In the genomic region with DNA sequence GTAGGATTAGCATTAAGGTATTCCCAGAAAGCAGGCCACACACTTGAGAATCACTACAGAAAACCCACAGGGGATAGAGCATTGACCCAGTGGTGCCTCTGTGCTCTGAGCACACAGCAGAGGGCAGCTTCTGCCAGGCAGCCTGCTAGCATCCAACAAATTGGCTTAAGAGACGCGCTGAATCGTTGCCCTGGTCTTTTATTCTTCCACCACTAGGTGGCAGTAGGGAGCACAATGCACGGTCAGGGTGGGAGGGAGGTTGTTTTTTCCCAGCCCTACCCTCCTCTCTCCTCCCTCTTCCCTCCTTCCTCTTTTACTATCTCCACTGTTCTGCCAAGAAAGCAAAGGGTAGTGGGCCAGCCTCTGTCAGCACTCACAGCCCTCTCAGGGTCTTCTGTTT, we compare ENCODE assay signal across 8 mouse cellular contexts.
A peak's percentile ranks its signal among the peaks of the same experiment; 100 is the strongest.
DNase-seq lines count a peak whose midpoint lies in the region; ATAC-seq and TF ChIP-seq lines count a peak whose summit lies in the region.

No protein-coding gene starts in this region.

- 5% methylated on average over 4 of the region's 4 CpGs for WGBS in kidney, adult 2 months
- 0% methylated on average over 4 of the region's 4 CpGs for WGBS in limb, embryonic 13.5 days

- no peaks in the 10 kb centered on the region for H3K4me1 ChIP-seq in kidney, adult 2 months (ENCODE audit: control insufficient read depth, insufficient read depth, low read length)
- peaks cover 12% of the 10 kb centered on the region; the same call in 1 of the 2 replicates for H3K4me1 ChIP-seq in limb, embryonic 13.5 days

- peak; percentile 39 for DNase-seq in 3134 (ENCODE audit: extremely low read depth, insufficient read length, low spot score)
- DNase-seq in NIH3T3 (ENCODE audit: low read depth) = peak; percentile 84
- DNase-seq in cerebellum, postnatal 25 days = peak; percentile 64 to 76
- peak; percentile 59 for DNase-seq in gastrocnemius, postnatal 14 days
- DNase-seq in kidney, adult 2 months = peak; percentile 75
- DNase-seq in testis, postnatal 10 days (ENCODE audit: low spot score) = peak; percentile 73

- H3K9me3 ChIP-seq in limb, embryonic 13.5 days = no peaks in the 10 kb centered on the region

- no peak overlapping the region for H3K4me2 ChIP-seq in limb, embryonic 13.5 days (replicated peaks)

- no peak overlapping the region for H3K9ac ChIP-seq in limb, embryonic 13.5 days

- peak; percentile 95 for TF ChIP-seq CTCF in kidney, adult 2 months (conservative IDR thresholded peaks at IDR 0.05; ENCODE audit: insufficient read depth, insufficient read length, low read depth, low read length)

- no peak for TF ChIP-seq POLR2A in kidney, adult 2 months (IDR thresholded peaks at IDR 0.05; ENCODE audit: low read depth, low read length)

- no peak overlapping the region for H3K4me3 ChIP-seq in kidney, adult 2 months (ENCODE audit: insufficient read depth, low read depth, low read length)
- H3K4me3 ChIP-seq in limb, embryonic 13.5 days = no peak overlapping the region

- H3K27me3 ChIP-seq in kidney, adult 2 months (replicated peaks; ENCODE audit: control insufficient read depth, insufficient read depth, low read length) = no peaks in the 10 kb centered on the region
- peaks cover 36% of the 10 kb centered on the region for H3K27me3 ChIP-seq in limb, embryonic 13.5 days

- ATAC-seq in limb, embryonic 13.5 days (ENCODE audit: low FRiP score, low read depth) = peak; percentile 69
- ATAC-seq in monocyte, adult 5-6 weeks (replicated peaks; ENCODE audit: insufficient number of reproducible peaks, low FRiP score, low TSS enrichment, poor library complexity, severe bottlenecking) = peak; percentile 76

- H3K27ac ChIP-seq in kidney, adult 2 months (ENCODE audit: insufficient read depth, low read depth, low read length) = no peak overlapping the region
- no peak overlapping the region for H3K27ac ChIP-seq in limb, embryonic 13.5 days

- intact Hi-C loops in gastrocnemius, postnatal 14 days (cut with DNase I; ENCODE audit: low total_unique reads) = loop anchor here (2.0 kb wide), 1 partner anchor 57 kb away; no protein-coding TSS in a partner anchor

- H3K36me3 ChIP-seq in kidney, adult 2 months (ENCODE audit: control insufficient read depth, insufficient read depth, low read length) = no peaks in the 10 kb centered on the region
- H3K36me3 ChIP-seq in limb, embryonic 13.5 days = no peaks in the 10 kb centered on the region
